Mouse (Mus musculus) embryo, embryonic 11.5 days (tissue): ENCODE results near the gene Dglucy.

Source experiments
- DNase-seq: peaks from one replicate; pipeline ENCODE4 v3.0.0-alpha.2; 2012; ENCODE audit warnings: low read depth, low spot score

Gene Dglucy

GRCm38 (mm10) chr12:100841211-100841792, 62.4 kb downstream of the Dglucy start:
- DNase-seq, result peak; percentile 72

- no peak for DNase-seq
Measured at GRCm38 (mm10) chr12:100843171-100843570, 64.3 kb downstream of the Dglucy start.

- DNase-seq, result no peak
Measured at GRCm38 (mm10) chr12:100844546-100844945, 65.7 kb downstream of the Dglucy start.

- DNase-seq, result no peak
Measured at GRCm38 (mm10) chr12:100845829-100846228, 67.0 kb downstream of the Dglucy start.

- no peak for DNase-seq
Measured at GRCm38 (mm10) chr12:100846566-100846965, 67.7 kb downstream of the Dglucy start.

GRCm38 (mm10) chr12:100847437-100848080, 68.7 kb downstream of the Dglucy start:
- no peak for DNase-seq

- peak; percentile 35 for DNase-seq
Measured at GRCm38 (mm10) chr12:100849421-100850138, 70.7 kb downstream of the Dglucy start.

GRCm38 (mm10) chr12:100852370-100852769, 73.5 kb downstream of the Dglucy start:
- no peak for DNase-seq

GRCm38 (mm10) chr12:100856337-100856736, 77.5 kb downstream of the Dglucy start:
- DNase-seq, result no peak

GRCm38 (mm10) chr12:100857791-100858190, 78.9 kb downstream of the Dglucy start:
- DNase-seq, result no peak

- DNase-seq, result no peak
Measured at GRCm38 (mm10) chr12:100862272-100862671, 83.4 kb downstream of the Dglucy start.

GRCm38 (mm10) chr12:100862856-100863446, 84.1 kb downstream of the Dglucy start:
- no peak for DNase-seq

- no peak for DNase-seq
Measured at GRCm38 (mm10) chr12:100865072-100865471, 86.2 kb downstream of the Dglucy start.

GRCm38 (mm10) chr12:100865509-100866078, 86.7 kb downstream of the Dglucy start:
- no peak for DNase-seq

GRCm38 (mm10) chr12:100867097-100867496, 88.2 kb downstream of the Dglucy start:
- DNase-seq, result no peak

GRCm38 (mm10) chr12:100868049-100868622, 89.3 kb downstream of the Dglucy start:
- no peak for DNase-seq

- DNase-seq, result no peak
Measured at GRCm38 (mm10) chr12:100871234-100871633, 92.4 kb downstream of the Dglucy start.

- DNase-seq, result no peak
Measured at GRCm38 (mm10) chr12:100871841-100872240, 93.0 kb downstream of the Dglucy start.

- DNase-seq, result no peak
Measured at GRCm38 (mm10) chr12:100873612-100874011, 94.8 kb downstream of the Dglucy start.

- no peak for DNase-seq
Measured at GRCm38 (mm10) chr12:100875553-100875952, 96.7 kb downstream of the Dglucy start.

- no peak for DNase-seq
Measured at GRCm38 (mm10) chr12:100875960-100876359, 97.1 kb downstream of the Dglucy start.

- no peak for DNase-seq
Measured at GRCm38 (mm10) chr12:100877936-100878335, 99.1 kb downstream of the Dglucy start.
